Mouse (Mus musculus) C2C12 (cell line): Measurements from ENCODE around the gene Fam89b.

Experiments
- CEBPB ChIP-seq: IDR thresholded peaks from one replicate; pipeline ENCODE4 v1.6.1; 2011; ENCODE audit warnings: low read depth, mild to moderate bottlenecking, control low read depth, moderate library complexity
- CTCF ChIP-seq: IDR thresholded peaks from one replicate; pipeline ENCODE4 v1.5.1; 2011; ENCODE audit not compliant: control insufficient read depth, insufficient read depth, insufficient read length
- FOSL1 ChIP-seq: IDR thresholded peaks from one replicate; pipeline ENCODE4 v1.8.0; 2011; ENCODE audit warnings: mild to moderate bottlenecking, low read length; ENCODE audit not compliant: poor library complexity, insufficient read depth, severe bottlenecking
- MAX ChIP-seq: IDR thresholded peaks from one replicate; pipeline ENCODE4 v1.6.1; 2011; ENCODE audit warnings: mild to moderate bottlenecking, control low read depth
- MYOD1 ChIP-seq: IDR thresholded peaks from one replicate; pipeline ENCODE4 v1.6.1; 2011; ENCODE audit warnings: low read depth; ENCODE audit not compliant: control insufficient read depth, insufficient read length
- USF1 ChIP-seq: IDR thresholded peaks from one replicate; pipeline ENCODE4 v1.6.1; 2011; ENCODE audit warnings: low read depth, mild to moderate bottlenecking, control low read depth, moderate library complexity

- TF ChIP-seq MAX (no peak), CTCF (no peak), FOSL1 (no peak), USF1 (no peak), CEBPB (no peak), MYOD1 (no peak)
Observed at GRCm38 (mm10) chr19:5723934-5724548, 5.4 kb downstream of the Fam89b start.
